Mouse (Mus musculus): ENCODE results near the gene 1700021F07Rik.

The 1700021F07Rik gene

DNA sequence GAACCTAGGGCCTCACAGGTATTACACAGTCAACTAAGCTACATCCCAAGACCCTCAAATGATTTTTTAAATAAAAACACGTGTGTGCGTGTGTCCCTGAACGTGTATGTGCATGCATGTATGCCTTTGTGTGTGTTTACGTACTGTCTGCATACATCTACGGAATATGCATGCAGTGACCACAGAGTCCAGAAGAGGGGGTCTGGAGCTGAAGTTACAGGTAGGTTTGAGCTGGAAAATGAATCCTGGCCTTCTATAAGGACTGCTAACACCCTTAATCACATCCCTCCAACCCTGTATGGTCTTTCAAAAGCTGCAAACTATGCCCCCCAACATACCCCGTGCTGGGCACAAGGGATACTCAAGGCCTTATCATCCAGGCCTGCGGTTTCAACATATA is 41.0 kb downstream of the 1700021F07Rik start:
- no peak for DNase-seq (ENCODE audit: low read depth)

DNA sequence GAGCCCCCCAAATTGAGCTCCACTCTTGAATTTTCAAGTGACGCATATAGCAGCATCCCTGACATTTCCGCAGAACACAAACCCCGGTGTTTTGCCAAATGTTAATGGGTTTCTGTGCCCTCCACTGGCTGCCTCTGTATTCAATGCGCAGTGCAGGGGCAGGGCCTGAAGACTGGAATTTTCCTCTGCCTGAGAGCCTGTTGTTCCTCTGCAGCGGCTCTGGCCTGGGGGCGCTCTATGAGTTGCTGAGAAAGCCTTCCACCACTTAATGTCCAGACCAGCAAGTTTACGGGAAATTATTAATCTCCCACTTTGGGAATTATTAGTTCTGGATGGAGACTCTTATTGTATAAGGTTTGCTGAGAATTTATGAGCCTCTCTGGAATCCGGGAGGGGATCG is 41.8 kb downstream of the 1700021F07Rik start:
- no peak for DNase-seq (ENCODE audit: low read depth)
